Mouse (Mus musculus) testis, adult 2 months (tissue): ENCODE data around the gene Ppfibp1.

Experiments
- CTCF ChIP-seq: fragments of 200-500 bp; IDR thresholded peaks from 2 replicates; pipeline ENCODE4 v1.5.1; 2012; ENCODE audit warnings: low read depth, mild to moderate bottlenecking, inconsistent platforms, low read length, moderate library complexity; ENCODE audit not compliant: control insufficient read depth, insufficient read depth, insufficient replicate concordance
- POLR2A ChIP-seq: fragments of 200-500 bp; IDR thresholded peaks from 2 replicates; pipeline ENCODE4 v1.6.1; 2012; ENCODE audit warnings: low read depth, mild to moderate bottlenecking, inconsistent platforms, low read length, moderate library complexity; ENCODE audit not compliant: control insufficient read depth

GRCm38 (mm10) chr6:147023133-147023395 lies 134.8 kb downstream of the Ppfibp1 start:
- TF ChIP-seq CTCF (no peak), POLR2A (no peak)
